Mouse (Mus musculus): ENCODE results near the gene Erbb2. TPM values are rescaled to one million over a fixed set of nuclear protein-coding genes. Genes with fewer than 3 reads are reported as not detected.
A peak's percentile ranks its signal among the peaks of the same experiment; 100 is the strongest.

Erbb2 gene
- polyA plus RNA-seq, 1 experiment from 2014 or later, result 48.0 TPM

DNA sequence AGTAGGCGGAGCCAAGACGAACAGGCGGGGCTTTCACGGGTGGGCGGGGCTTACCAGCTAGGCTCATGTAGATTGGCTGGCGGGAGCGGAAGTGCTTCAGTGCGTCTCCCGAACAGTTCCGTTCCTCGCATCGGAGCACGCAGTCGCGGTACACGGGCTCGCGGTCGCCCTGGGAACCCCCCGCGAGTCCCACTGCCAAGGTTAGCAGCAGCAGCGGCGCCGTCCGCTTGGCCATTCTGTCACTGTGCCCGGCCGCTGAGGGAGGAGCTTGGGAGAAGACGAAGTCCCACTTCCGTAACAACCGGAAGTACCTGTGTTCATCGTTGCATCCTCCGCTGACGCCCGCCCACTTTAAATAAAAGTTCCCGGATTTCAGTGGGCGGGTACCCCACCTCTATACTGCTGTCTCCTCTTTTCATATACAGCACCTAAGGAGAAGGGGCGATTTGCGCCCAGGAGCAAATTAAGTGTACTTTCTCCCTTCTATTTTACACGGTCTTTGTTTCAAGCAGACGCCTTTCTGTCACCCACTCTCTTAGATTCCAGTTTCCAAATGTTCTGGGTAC is 12.0 kb upstream of the Erbb2 start, which contains the start of gene Pgap3:
Pgap3 (minus strand) TSS at position 330 of the 566 bp plus-strand sequence.
- H3K27me3 ChIP-seq (ENCODE audit: control insufficient read depth, insufficient read depth, low read length), result no peaks in the 10 kb centered on the region
- peak; percentile 77 for ATAC-seq (replicated peaks; ENCODE audit: insufficient number of reproducible peaks, low FRiP score, low TSS enrichment)
- WGBS (ENCODE audit: insufficient replicate concordance), result 1% methylated on average over 40 of the region's 40 CpGs
- peak within 1 kb of the TSS; percentile 68 for H3K4me3 ChIP-seq (ENCODE audit: low read depth, low read length)
- H3K36me3 ChIP-seq (ENCODE audit: control insufficient read depth, insufficient read depth, low read length), result no peaks in the 10 kb centered on the region
- H3K27ac ChIP-seq (ENCODE audit: low read depth, low read length), result peak within 1 kb of the TSS; percentile 96
- peak within 1 kb of the TSS; percentile 85 for H3K9ac ChIP-seq (ENCODE audit: low read depth, low read length)
- peak within 1 kb of the TSS; percentile 75 for H3K4me2 ChIP-seq
- peaks cover 5% of the 10 kb centered on the region for H3K4me1 ChIP-seq (ENCODE audit: control insufficient read depth, insufficient read depth, low read length)
- no peaks in the 10 kb centered on the region for H3K9me3 ChIP-seq (replicated peaks; ENCODE audit: control insufficient read depth, low read length)

DNA sequence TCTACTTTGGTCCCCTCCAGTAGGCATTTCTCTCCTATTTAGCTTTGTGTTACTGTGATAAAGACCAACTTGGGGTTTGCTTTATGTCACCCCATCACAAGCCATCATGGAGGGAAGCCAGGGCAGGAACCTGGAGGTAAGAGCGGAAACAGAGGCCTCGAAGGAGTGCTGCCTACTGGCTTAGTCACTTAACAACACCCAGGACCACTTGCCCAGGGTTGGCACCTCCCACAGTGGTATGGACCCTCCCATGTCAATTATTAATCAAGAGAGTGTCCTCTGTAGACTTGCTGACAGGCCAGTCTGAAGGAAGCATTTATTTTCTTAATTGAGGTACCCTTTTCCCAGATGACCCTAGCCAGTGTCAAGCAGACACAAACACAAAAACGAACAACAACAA is 11.5 kb upstream of the Erbb2 start:
- H3K9ac ChIP-seq (ENCODE audit: low read depth, low read length), result peak overlapping the region; percentile 85
- ATAC-seq (replicated peaks; ENCODE audit: insufficient number of reproducible peaks, low FRiP score, low TSS enrichment), result no peak
- H3K27ac ChIP-seq (ENCODE audit: low read depth, low read length), result peak overlapping the region; percentile 96; the same call in 1 of the 2 replicates
- WGBS (ENCODE audit: insufficient replicate concordance), result 58% methylated on average over 3 of the region's 3 CpGs
- peak overlapping the region; percentile 75 for H3K4me2 ChIP-seq
- no peaks in the 10 kb centered on the region for H3K36me3 ChIP-seq (ENCODE audit: control insufficient read depth, insufficient read depth, low read length)
- peak overlapping the region; percentile 68 for H3K4me3 ChIP-seq (ENCODE audit: low read depth, low read length)
- H3K9me3 ChIP-seq (replicated peaks; ENCODE audit: control insufficient read depth, low read length), result no peaks in the 10 kb centered on the region
- H3K4me1 ChIP-seq (ENCODE audit: control insufficient read depth, insufficient read depth, low read length), result peaks cover 4% of the 10 kb centered on the region; the same call in 1 of the 2 replicates
- no peaks in the 10 kb centered on the region for H3K27me3 ChIP-seq (ENCODE audit: control insufficient read depth, insufficient read depth, low read length)

DNA sequence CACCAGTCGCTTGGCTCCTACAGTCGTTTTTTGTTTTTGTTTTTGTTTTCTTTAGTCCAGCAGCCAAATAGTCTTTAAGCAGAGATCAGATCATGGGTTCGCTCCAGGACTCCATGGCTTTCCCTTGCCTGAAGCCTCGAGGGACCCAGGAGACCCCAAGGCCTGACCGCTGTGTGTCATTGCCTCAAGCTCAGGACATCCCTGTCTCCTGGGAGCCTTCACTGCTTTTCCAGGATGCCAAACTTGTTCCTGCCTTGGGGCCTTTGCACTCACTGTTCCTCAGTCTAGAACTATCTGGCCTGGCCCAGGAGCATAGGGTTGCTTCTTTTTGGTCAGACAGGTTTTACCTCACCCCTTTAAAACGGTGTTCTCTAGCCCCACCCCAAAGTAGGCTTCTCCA is 5.6 kb upstream of the Erbb2 start:
- no peak overlapping the region for H3K9ac ChIP-seq (ENCODE audit: low read depth, low read length)
- no peak for ATAC-seq (replicated peaks; ENCODE audit: insufficient number of reproducible peaks, low FRiP score, low TSS enrichment)
- no peaks in the 10 kb centered on the region for H3K36me3 ChIP-seq (ENCODE audit: control insufficient read depth, insufficient read depth, low read length)
- no peak overlapping the region for H3K27ac ChIP-seq (ENCODE audit: low read depth, low read length)
- H3K4me2 ChIP-seq, result no peak overlapping the region
- peaks cover 20% of the 10 kb centered on the region for H3K4me1 ChIP-seq (ENCODE audit: control insufficient read depth, insufficient read depth, low read length)
- WGBS (ENCODE audit: insufficient replicate concordance), result 79% methylated on average over 6 of the region's 6 CpGs
- no peaks in the 10 kb centered on the region for H3K27me3 ChIP-seq (ENCODE audit: control insufficient read depth, insufficient read depth, low read length)
- no peak overlapping the region for H3K4me3 ChIP-seq (ENCODE audit: low read depth, low read length)
- no peaks in the 10 kb centered on the region for H3K9me3 ChIP-seq (replicated peaks; ENCODE audit: control insufficient read depth, low read length)

DNA sequence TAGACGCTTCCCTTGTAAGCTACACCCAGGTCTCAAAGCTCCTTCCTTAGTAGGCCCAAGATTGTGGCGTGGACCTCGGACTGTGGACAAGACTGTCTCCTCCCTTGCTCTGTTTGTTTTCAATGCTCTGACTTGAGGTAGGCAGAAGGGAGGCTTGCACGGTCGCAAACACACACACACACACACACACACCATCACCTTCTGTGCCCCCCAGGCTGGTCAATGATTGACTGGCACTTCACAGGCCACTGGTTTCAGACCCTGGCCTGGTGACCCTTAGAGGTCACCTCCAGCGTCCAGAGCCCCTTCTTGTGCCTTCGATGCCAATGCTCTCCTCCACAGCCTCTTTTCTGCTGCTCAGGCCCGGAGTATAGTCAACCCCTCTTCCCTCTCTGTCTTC is 3.4 kb upstream of the Erbb2 start:
- 53% methylated on average over 8 of the region's 8 CpGs for WGBS (ENCODE audit: insufficient replicate concordance)
- Histone ChIP-seq H3K36me3 (ENCODE audit: control insufficient read depth, insufficient read depth, low read length) (no peaks in the 10 kb centered on the region), H3K9ac (ENCODE audit: low read depth, low read length) (peak overlapping the region; percentile 54; the same call in 1 of the 2 replicates), H3K27ac (ENCODE audit: low read depth, low read length) (peak overlapping the region; percentile 73), H3K4me2 (peak overlapping the region; percentile 45), H3K27me3 (ENCODE audit: control insufficient read depth, insufficient read depth, low read length) (no peaks in the 10 kb centered on the region), H3K9me3 (replicated peaks; ENCODE audit: control insufficient read depth, low read length) (no peaks in the 10 kb centered on the region), H3K4me3 (ENCODE audit: low read depth, low read length) (peak overlapping the region; percentile 8; the same call in 1 of the 2 replicates), H3K4me1 (ENCODE audit: control insufficient read depth, insufficient read depth, low read length) (peaks cover 28% of the 10 kb centered on the region)
- ATAC-seq (replicated peaks; ENCODE audit: insufficient number of reproducible peaks, low FRiP score, low TSS enrichment), result no peak

DNA sequence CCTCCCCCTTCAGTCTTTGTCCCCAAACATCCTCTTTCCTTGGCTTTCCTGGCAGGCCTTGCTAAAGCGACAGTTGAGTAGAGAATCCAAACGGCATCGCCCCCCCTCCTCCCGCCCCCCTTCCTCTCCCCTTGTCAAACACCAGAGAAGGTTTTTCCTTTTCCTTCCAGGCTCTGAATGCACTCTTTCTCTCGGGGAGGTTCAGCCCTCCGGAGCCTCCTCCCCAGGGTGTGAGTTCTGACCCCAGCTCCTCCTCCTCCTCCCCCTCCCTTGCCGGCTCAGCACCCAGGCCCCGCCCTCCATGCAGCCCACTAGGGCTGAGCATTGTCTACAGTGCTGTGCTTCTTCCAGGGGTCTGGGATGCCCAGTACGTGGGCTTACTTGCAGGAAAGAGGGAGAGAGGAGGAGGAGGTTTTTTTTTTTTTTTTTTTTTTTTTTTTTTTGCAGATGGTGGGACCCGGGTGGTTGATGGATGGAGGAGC is 2.9 kb upstream of the Erbb2 start:
- Histone ChIP-seq H3K9ac (ENCODE audit: low read depth, low read length) (peak overlapping the region; percentile 54; the same call in 1 of the 2 replicates), H3K4me2 (peak overlapping the region; percentile 45), H3K9me3 (replicated peaks; ENCODE audit: control insufficient read depth, low read length) (no peaks in the 10 kb centered on the region), H3K36me3 (ENCODE audit: control insufficient read depth, insufficient read depth, low read length) (no peaks in the 10 kb centered on the region), H3K4me1 (ENCODE audit: control insufficient read depth, insufficient read depth, low read length) (peaks cover 33% of the 10 kb centered on the region), H3K4me3 (ENCODE audit: low read depth, low read length) (peak overlapping the region; percentile 8; the same call in 1 of the 2 replicates), H3K27me3 (ENCODE audit: control insufficient read depth, insufficient read depth, low read length) (no peaks in the 10 kb centered on the region), H3K27ac (ENCODE audit: low read depth, low read length) (peak overlapping the region; percentile 73)
- 4% methylated on average over 10 of the region's 10 CpGs for WGBS (ENCODE audit: insufficient replicate concordance)
- ATAC-seq (replicated peaks; ENCODE audit: insufficient number of reproducible peaks, low FRiP score, low TSS enrichment), result 0 out of 2 replicates have a peak, but pooled peaks have one; percentile 31

DNA sequence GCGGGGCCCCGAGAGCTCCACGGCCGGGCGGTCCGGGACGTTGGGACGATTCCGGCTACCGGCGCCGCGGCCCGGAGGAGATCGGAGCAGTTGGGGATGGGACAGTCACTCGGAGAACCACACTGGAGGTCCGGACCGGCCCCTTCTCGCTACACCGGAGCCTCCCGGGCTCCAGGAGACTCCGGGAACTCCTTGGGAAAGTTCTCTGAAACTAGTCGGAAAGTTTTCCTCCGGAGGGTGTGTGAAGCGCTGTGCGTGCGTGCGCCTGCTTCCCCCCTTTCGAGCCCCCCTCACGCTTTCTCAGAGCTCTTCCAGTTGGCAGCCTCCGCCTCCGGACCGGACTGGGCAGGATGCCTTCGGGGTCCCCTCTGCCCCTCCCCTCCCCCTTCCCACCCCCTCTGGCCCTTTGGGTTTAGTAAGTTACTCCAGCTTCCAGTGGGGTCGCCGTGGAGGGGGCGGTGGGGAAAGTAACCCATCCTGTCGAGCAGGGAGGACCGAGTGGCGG is 579 bp downstream of the Erbb2 start:
- H3K9me3 ChIP-seq (replicated peaks; ENCODE audit: control insufficient read depth, low read length), result no peaks in the 10 kb centered on the region
- no peaks in the 10 kb centered on the region for H3K36me3 ChIP-seq (ENCODE audit: control insufficient read depth, insufficient read depth, low read length)
- peaks cover 56% of the 10 kb centered on the region for H3K4me1 ChIP-seq (ENCODE audit: control insufficient read depth, insufficient read depth, low read length)
- 0 out of 2 replicates have a peak, but pooled peaks have one; percentile 6 for ATAC-seq (replicated peaks; ENCODE audit: insufficient number of reproducible peaks, low FRiP score, low TSS enrichment)
- 0% methylated on average over 39 of the region's 40 CpGs for WGBS (ENCODE audit: insufficient replicate concordance)
- peak overlapping the region; percentile 80 for H3K4me2 ChIP-seq
- peak overlapping the region; percentile 97 for H3K27ac ChIP-seq (ENCODE audit: low read depth, low read length)
- H3K9ac ChIP-seq (ENCODE audit: low read depth, low read length), result peak overlapping the region; percentile 97
- H3K4me3 ChIP-seq (ENCODE audit: low read depth, low read length), result peak overlapping the region; percentile 97
- H3K27me3 ChIP-seq (ENCODE audit: control insufficient read depth, insufficient read depth, low read length), result no peaks in the 10 kb centered on the region

DNA sequence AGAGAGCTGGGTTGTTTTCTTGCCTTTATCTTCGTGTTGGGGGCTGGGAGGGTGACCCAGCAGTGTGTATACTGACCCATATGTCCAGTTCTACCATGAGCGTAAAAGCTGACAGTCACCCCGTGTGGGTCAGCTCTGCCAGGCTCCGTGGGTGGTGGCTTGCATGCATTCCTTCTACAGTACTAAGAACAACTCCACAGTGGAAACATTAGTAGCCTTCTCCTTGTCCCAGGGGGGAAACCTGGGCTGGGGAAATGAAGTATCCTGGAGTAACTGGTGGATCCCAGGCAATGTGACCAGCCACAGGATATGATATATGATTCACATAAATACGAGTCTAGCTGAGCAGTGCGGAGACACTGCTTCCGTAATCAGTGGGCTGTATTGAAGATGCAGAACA is 1.5 kb downstream of the Erbb2 start:
- Histone ChIP-seq H3K27ac (ENCODE audit: low read depth, low read length) (no peak overlapping the region; the same call in 1 of the 2 replicates), H3K27me3 (ENCODE audit: control insufficient read depth, insufficient read depth, low read length) (no peaks in the 10 kb centered on the region), H3K36me3 (ENCODE audit: control insufficient read depth, insufficient read depth, low read length) (no peaks in the 10 kb centered on the region), H3K4me3 (ENCODE audit: low read depth, low read length) (peak overlapping the region; percentile 97), H3K4me1 (ENCODE audit: control insufficient read depth, insufficient read depth, low read length) (peaks cover 63% of the 10 kb centered on the region), H3K4me2 (peak overlapping the region; percentile 80), H3K9me3 (replicated peaks; ENCODE audit: control insufficient read depth, low read length) (no peaks in the 10 kb centered on the region), H3K9ac (ENCODE audit: low read depth, low read length) (peak overlapping the region; percentile 97)
- 16% methylated on average over 7 of the region's 7 CpGs for WGBS (ENCODE audit: insufficient replicate concordance)
- no peak for ATAC-seq (replicated peaks; ENCODE audit: insufficient number of reproducible peaks, low FRiP score, low TSS enrichment)

DNA sequence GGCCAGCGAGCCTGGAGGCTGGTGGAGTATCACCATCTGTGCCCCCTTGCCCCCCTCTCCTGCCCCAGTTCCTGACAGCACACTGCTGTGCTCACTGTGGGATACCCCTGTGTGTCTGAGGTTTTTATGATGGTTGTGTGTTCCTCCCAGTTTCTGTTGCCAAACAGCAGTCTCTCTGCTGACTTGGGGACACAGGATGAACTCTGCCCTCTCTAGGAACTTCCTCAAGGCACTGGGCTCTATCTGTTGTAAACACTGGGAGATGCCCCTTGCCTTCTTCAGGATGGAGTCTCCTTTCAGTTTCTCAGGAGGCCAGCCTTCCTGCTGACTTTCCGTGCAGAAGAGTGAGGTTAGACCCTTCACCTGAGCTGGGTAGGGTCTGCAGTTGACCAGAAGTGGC is 1.9 kb downstream of the Erbb2 start:
- peak overlapping the region; percentile 80 for H3K4me2 ChIP-seq
- peak overlapping the region; percentile 97 for H3K9ac ChIP-seq (ENCODE audit: low read depth, low read length)
- WGBS (ENCODE audit: insufficient replicate concordance), result 36% methylated on average over 2 of the region's 2 CpGs

More for the DNA sequence above, 1.9 kb downstream of the Erbb2 start:
- no peak for ATAC-seq (replicated peaks; ENCODE audit: insufficient number of reproducible peaks, low FRiP score, low TSS enrichment)
- Histone ChIP-seq H3K36me3 (ENCODE audit: control insufficient read depth, insufficient read depth, low read length) (no peaks in the 10 kb centered on the region), H3K9me3 (replicated peaks; ENCODE audit: control insufficient read depth, low read length) (no peaks in the 10 kb centered on the region), H3K27ac (ENCODE audit: low read depth, low read length) (no peak overlapping the region), H3K4me1 (ENCODE audit: control insufficient read depth, insufficient read depth, low read length) (peaks cover 63% of the 10 kb centered on the region), H3K4me3 (ENCODE audit: low read depth, low read length) (peak overlapping the region; percentile 97), H3K27me3 (ENCODE audit: control insufficient read depth, insufficient read depth, low read length) (no peaks in the 10 kb centered on the region)

Data from heart, embryonic 11.5 days (tissue).